Mouse (Mus musculus) MN1 (cell line): ENCODE measurements around the gene Cmpk1.

Experiments used
- DNase-seq: peaks from one replicate; pipeline ENCODE4 v3.0.0-alpha.2; 2016; ENCODE audit warnings: low spot score

The Cmpk1 gene

DNA sequence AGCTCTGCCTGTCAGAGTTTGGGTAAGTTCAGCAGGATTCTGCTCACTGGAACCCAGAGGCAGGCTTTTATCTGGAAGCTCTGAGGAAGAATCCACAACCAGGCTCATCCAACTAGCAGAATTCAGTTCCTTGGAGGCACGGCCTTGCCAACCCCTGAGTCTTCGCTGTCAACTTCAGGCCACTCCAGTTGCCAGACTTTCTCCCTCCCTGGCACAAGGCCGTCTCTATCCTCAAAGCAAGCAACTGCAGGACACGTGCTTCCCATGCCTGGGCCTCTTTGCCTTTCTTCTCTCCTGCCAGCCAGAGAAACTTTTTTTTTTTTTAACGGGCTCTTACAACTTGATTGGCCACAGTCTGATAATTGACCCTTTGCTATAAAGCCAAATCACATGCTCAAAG, 42.0 kb downstream of the Cmpk1 start:
- DNase-seq: no peak

GRCm38 (mm10) chr4:114942583-114942982, 44.5 kb downstream of the Cmpk1 start:
- no peak for DNase-seq

DNA sequence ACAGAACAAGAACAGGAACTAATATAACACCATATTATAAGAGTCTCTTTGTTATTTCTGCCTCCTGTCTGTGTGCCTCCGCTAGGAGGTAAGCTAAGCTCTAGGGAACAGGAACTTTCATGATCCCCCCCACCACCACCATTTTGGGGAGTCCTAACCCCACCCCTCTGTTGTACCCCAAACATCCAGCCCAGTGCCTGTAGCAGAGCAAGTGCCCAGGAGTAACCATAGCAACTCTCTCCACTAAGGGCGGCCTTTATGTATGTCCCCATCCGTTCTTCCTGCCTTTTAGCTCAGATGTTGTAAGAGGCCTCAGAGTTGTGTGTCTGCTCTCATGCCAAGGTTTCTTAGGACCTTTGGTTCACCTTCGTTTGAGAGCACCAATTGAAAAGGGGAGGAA, 44.9 kb downstream of the Cmpk1 start:
- no peak for DNase-seq

GRCm38 (mm10) chr4:114941311-114941710, 45.7 kb downstream of the Cmpk1 start:
- no peak for DNase-seq

- DNase-seq: no peak
Measured at GRCm38 (mm10) chr4:114938248-114938647, 48.8 kb downstream of the Cmpk1 start.

DNA sequence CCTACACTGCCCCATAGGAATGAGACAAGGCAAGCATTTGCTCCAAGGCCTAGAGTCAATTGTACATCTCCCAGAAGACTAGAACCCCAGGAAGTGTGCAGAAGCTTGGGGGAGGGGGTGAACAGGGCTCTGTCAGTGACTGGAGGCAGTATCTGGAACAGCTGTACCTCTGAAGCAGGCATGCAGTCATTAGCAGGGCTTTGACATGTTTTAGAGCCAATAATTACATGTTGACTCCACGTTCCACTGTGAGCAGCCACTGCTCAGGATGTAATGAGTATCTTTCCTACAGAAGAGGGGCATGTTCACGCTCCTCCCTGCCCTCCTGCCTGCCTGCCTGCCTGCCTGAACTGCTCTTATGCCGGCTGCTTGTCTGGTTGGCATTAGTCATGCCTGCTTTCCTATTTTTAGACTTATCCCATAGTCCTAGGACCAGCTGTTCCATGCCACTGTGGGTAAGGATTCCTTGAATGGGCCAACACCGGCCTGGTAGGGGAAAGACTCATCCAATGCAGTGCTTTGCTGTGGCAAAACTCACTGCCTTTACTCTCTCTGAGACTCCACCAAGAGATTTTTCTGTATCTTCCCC, 49.5 kb downstream of the Cmpk1 start:
- no peak for DNase-seq

- DNase-seq: no peak
Measured at GRCm38 (mm10) chr4:114934188-114934587, 52.9 kb downstream of the Cmpk1 start.

DNA sequence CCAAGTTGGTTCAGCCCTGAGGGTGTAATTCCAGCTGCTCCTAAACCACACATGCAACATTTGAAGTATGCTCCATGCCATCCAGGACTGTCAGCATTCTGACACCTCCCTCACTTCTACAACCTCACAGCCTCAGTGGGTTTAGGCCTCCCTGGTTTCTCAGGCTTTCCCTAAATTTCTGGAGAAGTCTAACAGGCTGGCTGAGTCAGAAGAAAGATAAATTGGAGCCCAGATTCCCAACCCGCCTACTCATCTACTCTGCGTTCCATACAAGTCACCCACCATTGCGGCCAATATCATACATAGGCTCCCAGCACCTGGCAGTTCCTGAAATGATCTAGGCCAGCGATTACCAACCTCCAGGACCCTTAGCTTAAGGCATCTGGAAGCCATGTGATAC, 54.3 kb downstream of the Cmpk1 start:
- DNase-seq: no peak

- DNase-seq: no peak
Measured at GRCm38 (mm10) chr4:114929155-114929554, 57.9 kb downstream of the Cmpk1 start.

DNA sequence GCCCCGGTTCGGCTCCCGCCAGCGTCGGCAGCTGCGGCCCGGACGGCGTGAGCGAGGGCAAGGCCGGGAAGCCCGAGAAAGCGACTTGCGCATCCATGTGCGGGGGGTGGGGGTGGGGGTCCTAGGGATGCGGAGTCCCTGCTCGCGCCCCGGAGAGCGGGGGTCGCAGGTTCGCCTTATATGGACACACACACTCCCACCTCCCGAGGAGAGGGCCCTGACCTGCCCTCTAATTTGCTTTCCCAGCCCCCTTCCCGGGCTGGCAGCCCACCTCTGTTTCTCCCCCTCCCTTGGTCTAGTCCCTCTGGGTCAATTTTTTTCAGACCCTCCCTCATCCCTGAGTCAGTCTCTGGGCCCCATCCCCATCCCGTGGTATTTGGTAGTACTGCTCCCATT, 61.1 kb downstream of the Cmpk1 start, which contains the start of gene Foxe3:
Gene Foxe3 (minus strand): TSS at position 97 of the 396 bp plus-strand sequence.
- no peak for DNase-seq

DNA sequence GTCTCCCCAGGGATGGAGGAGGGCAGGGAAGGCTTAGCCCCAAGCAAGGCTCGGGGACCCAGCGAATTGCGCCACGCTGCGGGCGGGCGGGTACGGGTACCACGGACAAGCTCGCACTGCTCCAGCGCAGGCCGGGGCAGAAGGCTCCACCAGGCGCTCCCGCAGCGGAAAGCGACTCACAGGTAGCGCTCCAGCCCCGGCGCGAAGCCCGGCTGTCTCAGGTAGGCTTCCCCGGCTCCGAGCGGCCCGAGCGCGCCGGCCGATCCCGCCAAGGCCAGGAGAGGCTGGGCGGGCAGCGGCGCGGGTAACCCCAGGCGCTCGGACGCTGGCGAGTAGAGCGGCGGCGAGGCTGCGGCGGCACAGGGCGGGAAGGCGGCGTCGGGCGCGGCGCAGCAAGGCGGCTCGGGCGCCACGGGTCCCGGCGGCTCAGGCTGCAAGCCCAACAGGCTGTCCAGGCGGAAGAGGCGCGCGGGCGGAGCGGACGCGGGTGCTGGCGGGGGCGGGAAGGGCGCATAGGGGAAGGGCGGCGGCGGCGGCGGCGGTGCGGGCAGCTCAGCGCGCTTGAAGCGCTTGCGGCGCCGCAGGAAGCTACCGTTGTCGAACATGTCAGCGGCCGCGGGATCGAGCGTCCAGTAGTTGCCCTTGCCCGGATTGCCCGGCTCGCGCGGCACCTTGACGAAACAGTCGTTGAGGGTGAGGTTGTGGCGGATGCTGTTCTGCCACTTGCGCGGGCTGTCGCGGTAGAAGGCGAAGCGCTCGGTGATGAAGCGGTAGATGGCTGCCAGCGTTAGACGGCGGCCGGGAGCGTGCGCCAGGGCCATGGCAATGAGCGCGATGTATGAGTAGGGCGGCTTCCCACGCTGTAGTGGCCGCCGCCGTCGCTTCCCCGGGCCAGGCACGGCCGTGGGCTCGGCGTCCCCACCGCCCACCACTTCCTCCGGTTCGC, 61.8 kb downstream of the Cmpk1 start:
- no peak for DNase-seq

DNA sequence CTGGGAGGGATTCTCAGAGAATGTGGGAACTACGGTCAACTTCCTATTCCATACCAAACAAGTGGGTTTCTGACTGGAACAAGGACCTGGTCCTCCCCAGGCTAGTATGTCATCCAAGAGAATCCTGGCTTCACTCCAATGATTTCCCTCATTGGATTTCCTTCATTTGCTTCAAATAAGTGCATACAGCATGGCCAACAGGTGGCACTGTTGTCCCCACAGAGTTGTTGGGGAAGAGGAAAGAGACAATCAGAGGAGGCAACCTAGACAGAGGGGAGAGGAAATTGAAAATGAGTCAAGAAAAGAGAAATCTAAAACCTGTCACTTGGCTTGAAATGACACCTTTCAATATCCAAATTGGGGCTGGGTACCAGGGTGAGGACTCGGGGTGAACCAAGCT, 70.0 kb downstream of the Cmpk1 start:
- DNase-seq: no peak

DNA sequence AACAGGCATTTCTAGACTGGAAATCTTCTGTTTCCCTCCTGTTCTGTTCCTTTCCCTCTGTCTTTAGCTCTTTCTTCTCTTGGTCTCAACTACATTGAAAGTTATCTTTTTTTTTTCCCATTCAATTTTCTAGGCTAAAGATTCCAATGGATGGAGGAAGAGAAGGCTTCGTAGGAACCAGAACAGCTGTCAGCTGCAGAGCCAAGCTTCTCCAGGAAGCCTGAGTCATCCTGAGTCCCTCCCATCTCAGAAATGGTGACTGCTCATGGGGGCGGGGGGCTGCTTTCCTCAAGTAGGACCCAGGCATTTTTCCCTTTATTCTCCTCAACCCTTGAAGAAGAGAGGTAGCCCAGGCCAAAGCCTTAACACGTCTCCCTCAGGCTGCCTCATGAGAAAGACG, 71.0 kb downstream of the Cmpk1 start:
- no peak for DNase-seq

GRCm38 (mm10) chr4:114913594-114913962, 73.5 kb downstream of the Cmpk1 start:
- no peak for DNase-seq

DNA sequence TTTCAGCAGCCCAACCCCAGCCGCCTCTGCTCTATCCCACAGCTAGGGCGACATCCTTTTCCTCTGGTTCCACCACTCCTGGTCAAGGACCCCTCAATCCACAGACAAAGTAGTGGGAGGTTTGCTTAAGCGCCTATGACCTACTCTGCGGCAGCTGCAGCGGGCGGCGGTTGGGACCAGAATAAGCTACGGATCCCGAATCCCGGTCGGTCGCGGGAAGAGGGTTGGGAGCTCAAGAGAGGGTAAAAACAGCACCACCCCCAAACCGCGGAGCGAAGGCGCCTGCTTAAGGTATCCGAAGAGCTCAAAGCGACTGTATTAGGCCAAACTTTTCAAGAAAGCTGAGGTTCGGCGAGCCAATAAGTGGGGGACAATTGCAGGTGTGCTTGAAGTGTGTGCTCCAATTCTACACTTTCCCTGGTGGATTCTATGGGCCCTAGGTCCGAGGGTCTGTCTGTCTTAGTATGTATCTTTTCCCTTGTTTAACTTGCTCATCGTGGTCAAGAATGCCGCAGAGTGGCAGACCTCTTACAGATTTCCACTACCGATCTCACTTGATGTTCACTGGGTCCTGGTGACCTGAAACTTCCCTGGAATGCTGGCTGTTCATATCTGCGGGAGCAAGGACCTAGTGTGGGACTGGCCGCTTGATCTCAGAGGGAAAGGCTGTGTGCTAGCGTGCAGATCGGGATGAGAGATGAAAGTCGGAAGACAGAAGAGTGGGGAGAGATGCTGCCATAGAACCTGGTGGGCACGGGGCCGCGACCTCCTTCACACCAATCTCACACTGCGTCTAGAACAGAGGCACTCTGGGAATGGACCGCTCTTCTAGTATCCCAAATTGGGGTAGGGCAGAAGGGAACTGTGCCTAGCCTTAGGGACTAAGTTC, 74.1 kb downstream of the Cmpk1 start:
- DNase-seq: no peak

DNA sequence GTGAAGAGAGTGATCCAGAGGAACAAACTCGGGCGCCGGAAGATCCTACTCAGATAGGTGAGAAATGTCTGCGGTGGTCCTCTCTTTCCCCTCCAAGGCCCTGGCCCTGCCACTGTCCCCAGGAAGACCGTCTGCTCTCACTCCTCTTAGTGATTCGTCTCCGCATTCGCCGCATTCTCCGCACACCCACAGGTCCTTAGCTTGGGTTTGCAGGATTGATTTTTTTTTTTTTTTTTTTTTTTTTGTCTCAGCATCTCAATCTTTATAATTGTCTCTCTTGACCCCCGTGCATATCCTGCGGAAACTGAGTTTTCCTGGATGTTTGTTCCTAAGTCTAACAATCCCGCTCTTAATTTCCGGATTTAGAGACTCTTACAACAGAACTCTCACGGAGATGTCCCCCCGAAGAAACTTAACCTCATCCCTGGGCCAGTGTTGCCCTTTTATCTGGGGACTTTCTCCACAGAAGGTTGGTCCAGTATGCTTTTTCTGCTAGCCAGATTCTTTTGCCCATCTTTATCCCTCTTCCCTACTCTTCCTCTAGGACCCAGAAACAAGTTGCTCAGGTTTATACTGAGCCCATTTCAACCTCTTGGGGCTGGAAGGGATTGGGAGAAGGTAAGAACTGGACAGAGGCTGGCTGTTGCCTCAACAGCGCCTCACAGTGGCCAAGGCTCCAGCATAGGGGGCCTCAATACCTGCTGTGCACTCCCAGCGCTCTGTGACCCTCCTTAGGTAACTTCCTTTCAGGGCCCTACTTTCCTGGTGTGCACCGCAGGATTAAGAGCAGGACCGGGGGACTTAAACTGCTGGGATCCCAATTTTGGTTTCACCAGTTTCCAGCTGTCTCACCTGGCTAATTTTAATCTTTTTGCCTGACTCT, 77.2 kb downstream of the Cmpk1 start:
- no peak for DNase-seq
